Mouse (Mus musculus): ENCODE data around the gene Tstd2. TPM values are rescaled to one million over a fixed set of nuclear protein-coding genes. Genes with fewer than 3 reads are reported as not detected.

The Tstd2 gene
- polyA plus RNA-seq, 1 experiment from 2014 or later = 57.2 TPM

GRCm38 (mm10) chr4:46111361-46111760 is 27.1 kb downstream of the Tstd2 start:
- Histone ChIP-seq H3K36me3 (peaks cover 35% of the 10 kb centered on the region), H3K9me3 (no peaks in the 10 kb centered on the region), H3K4me3 (no peak overlapping the region), H3K4me1 (replicated peaks) (no peaks in the 10 kb centered on the region), H3K27me3 (ENCODE audit: insufficient read depth, poor library complexity, severe bottlenecking) (no peaks in the 10 kb centered on the region), H3K27ac (no peak overlapping the region)
- DNase-seq (ENCODE audit: low spot score) = no peak
- 83% methylated on average over 3 of the region's 3 CpGs for WGBS

- Histone ChIP-seq H3K4me3 (no peak overlapping the region), H3K27ac (no peak overlapping the region), H3K36me3 (peaks cover 23% of the 10 kb centered on the region), H3K27me3 (ENCODE audit: insufficient read depth, poor library complexity, severe bottlenecking) (no peaks in the 10 kb centered on the region), H3K9me3 (no peaks in the 10 kb centered on the region), H3K4me1 (replicated peaks) (no peaks in the 10 kb centered on the region)
- no peak for DNase-seq (ENCODE audit: low spot score)
- 91% methylated on average over 8 of the region's 8 CpGs for WGBS
Measured at GRCm38 (mm10) chr4:46110084-46110483, 28.4 kb downstream of the Tstd2 start.

GRCm38 (mm10) chr4:46102078-46102769 is 36.3 kb downstream of the Tstd2 start:
- Histone ChIP-seq H3K4me1 (replicated peaks) (peaks cover 28% of the 10 kb centered on the region), H3K36me3 (no peaks in the 10 kb centered on the region), H3K27me3 (ENCODE audit: insufficient read depth, poor library complexity, severe bottlenecking) (no peaks in the 10 kb centered on the region), H3K4me3 (no peak overlapping the region), H3K27ac (0 out of 2 replicates have a peak overlapping the region, but pooled peaks have one; percentile 30), H3K9me3 (no peaks in the 10 kb centered on the region)
- no peak for DNase-seq (ENCODE audit: low spot score)
- WGBS = 92% methylated on average over 10 of the region's 10 CpGs

- 45% methylated on average over 14 of the region's 14 CpGs for WGBS
- Histone ChIP-seq H3K27ac (peak overlapping the region; percentile 81), H3K4me1 (replicated peaks) (peaks cover 28% of the 10 kb centered on the region), H3K4me3 (no peak overlapping the region), H3K36me3 (no peaks in the 10 kb centered on the region), H3K27me3 (ENCODE audit: insufficient read depth, poor library complexity, severe bottlenecking) (no peaks in the 10 kb centered on the region), H3K9me3 (no peaks in the 10 kb centered on the region)
- DNase-seq (ENCODE audit: low spot score) = peak; percentile 30
Measured at GRCm38 (mm10) chr4:46101211-46101711, 37.2 kb downstream of the Tstd2 start.

- no peaks in the 10 kb centered on the region for H3K27me3 ChIP-seq (ENCODE audit: insufficient read depth, poor library complexity, severe bottlenecking)
- DNase-seq (ENCODE audit: low spot score) = no peak
- H3K4me3 ChIP-seq = no peak overlapping the region
- no peaks in the 10 kb centered on the region for H3K9me3 ChIP-seq
- peak overlapping the region; percentile 81 for H3K27ac ChIP-seq
- H3K4me1 ChIP-seq (replicated peaks) = peaks cover 30% of the 10 kb centered on the region
- no peaks in the 10 kb centered on the region for H3K36me3 ChIP-seq
- 75% methylated on average over 7 of the region's 7 CpGs for WGBS
Measured at GRCm38 (mm10) chr4:46100539-46100938, 38.0 kb downstream of the Tstd2 start.

- no peaks in the 10 kb centered on the region for H3K36me3 ChIP-seq
- peaks cover 32% of the 10 kb centered on the region for H3K4me1 ChIP-seq (replicated peaks)
- DNase-seq (ENCODE audit: low spot score) = no peak
- no peak overlapping the region for H3K4me3 ChIP-seq
- H3K27me3 ChIP-seq (ENCODE audit: insufficient read depth, poor library complexity, severe bottlenecking) = no peaks in the 10 kb centered on the region
- WGBS = 78% methylated on average over 9 of the region's 9 CpGs
- no peak overlapping the region for H3K27ac ChIP-seq
- H3K9me3 ChIP-seq = no peaks in the 10 kb centered on the region
Measured at GRCm38 (mm10) chr4:46099132-46099531, 39.4 kb downstream of the Tstd2 start.

GRCm38 (mm10) chr4:46097591-46097990 is 40.9 kb downstream of the Tstd2 start:
- H3K27me3 ChIP-seq (ENCODE audit: insufficient read depth, poor library complexity, severe bottlenecking) = no peaks in the 10 kb centered on the region
- H3K36me3 ChIP-seq = no peaks in the 10 kb centered on the region
- H3K27ac ChIP-seq = no peak overlapping the region
- 86% methylated on average over 2 of the region's 2 CpGs for WGBS
- peaks cover 44% of the 10 kb centered on the region for H3K4me1 ChIP-seq (replicated peaks)
- DNase-seq (ENCODE audit: low spot score) = no peak
- H3K4me3 ChIP-seq = no peak overlapping the region
- H3K9me3 ChIP-seq = no peaks in the 10 kb centered on the region

- H3K4me3 ChIP-seq = no peak overlapping the region
- no peak overlapping the region for H3K27ac ChIP-seq
- H3K36me3 ChIP-seq = no peaks in the 10 kb centered on the region
- H3K27me3 ChIP-seq (ENCODE audit: insufficient read depth, poor library complexity, severe bottlenecking) = no peaks in the 10 kb centered on the region
- 83% methylated on average over 7 of the region's 7 CpGs for WGBS
- H3K9me3 ChIP-seq = no peaks in the 10 kb centered on the region
- H3K4me1 ChIP-seq (replicated peaks) = peaks cover 43% of the 10 kb centered on the region
- DNase-seq (ENCODE audit: low spot score) = no peak
Measured at GRCm38 (mm10) chr4:46096546-46096945, 41.9 kb downstream of the Tstd2 start.

GRCm38 (mm10) chr4:46095826-46096159 is 42.7 kb downstream of the Tstd2 start:
- no peaks in the 10 kb centered on the region for H3K36me3 ChIP-seq
- no peaks in the 10 kb centered on the region for H3K27me3 ChIP-seq (ENCODE audit: insufficient read depth, poor library complexity, severe bottlenecking)
- H3K27ac ChIP-seq = no peak overlapping the region
- H3K4me3 ChIP-seq = no peak overlapping the region
- H3K9me3 ChIP-seq = no peaks in the 10 kb centered on the region
- no peak for DNase-seq (ENCODE audit: low spot score)
- H3K4me1 ChIP-seq (replicated peaks) = peaks cover 36% of the 10 kb centered on the region
- WGBS = 92% methylated on average over 3 of the region's 3 CpGs

- Histone ChIP-seq H3K4me3 (no peak overlapping the region), H3K36me3 (no peaks in the 10 kb centered on the region), H3K4me1 (replicated peaks) (peaks cover 30% of the 10 kb centered on the region), H3K27me3 (ENCODE audit: insufficient read depth, poor library complexity, severe bottlenecking) (no peaks in the 10 kb centered on the region), H3K27ac (0 out of 2 replicates have a peak overlapping the region, but pooled peaks have one; percentile 37), H3K9me3 (no peaks in the 10 kb centered on the region)
- 83% methylated on average over 15 of the region's 15 CpGs for WGBS
- DNase-seq (ENCODE audit: low spot score) = no peak
Measured at GRCm38 (mm10) chr4:46094916-46095825, 43.3 kb downstream of the Tstd2 start.

GRCm38 (mm10) chr4:46092429-46093076 is 45.9 kb downstream of the Tstd2 start:
- no peak overlapping the region for H3K27ac ChIP-seq
- WGBS = 87% methylated on average over 5 of the region's 5 CpGs
- DNase-seq (ENCODE audit: low spot score) = no peak
- no peaks in the 10 kb centered on the region for H3K27me3 ChIP-seq (ENCODE audit: insufficient read depth, poor library complexity, severe bottlenecking)
- peaks cover 23% of the 10 kb centered on the region for H3K4me1 ChIP-seq (replicated peaks)
- H3K4me3 ChIP-seq = no peak overlapping the region
- no peaks in the 10 kb centered on the region for H3K9me3 ChIP-seq
- H3K36me3 ChIP-seq = no peaks in the 10 kb centered on the region

- 87% methylated on average over 14 of the region's 14 CpGs for WGBS
- DNase-seq (ENCODE audit: low spot score) = no peak
- no peaks in the 10 kb centered on the region for H3K9me3 ChIP-seq
- H3K4me1 ChIP-seq (replicated peaks) = peaks cover 23% of the 10 kb centered on the region
- no peaks in the 10 kb centered on the region for H3K36me3 ChIP-seq
- no peak overlapping the region for H3K4me3 ChIP-seq
- no peaks in the 10 kb centered on the region for H3K27me3 ChIP-seq (ENCODE audit: insufficient read depth, poor library complexity, severe bottlenecking)
- no peak overlapping the region for H3K27ac ChIP-seq
Measured at GRCm38 (mm10) chr4:46089524-46090125, 48.9 kb downstream of the Tstd2 start.

Measured in hindbrain, embryonic 10.5 days (tissue).